Mouse (Mus musculus): ENCODE measurements at regions not wholly inside any gene's neighbourhood (a gene's known extent, or its start where the extent isn't known, plus 50 kb on each side); places are given as distances from the start of the nearest gene placed in this dataset.

DNA sequence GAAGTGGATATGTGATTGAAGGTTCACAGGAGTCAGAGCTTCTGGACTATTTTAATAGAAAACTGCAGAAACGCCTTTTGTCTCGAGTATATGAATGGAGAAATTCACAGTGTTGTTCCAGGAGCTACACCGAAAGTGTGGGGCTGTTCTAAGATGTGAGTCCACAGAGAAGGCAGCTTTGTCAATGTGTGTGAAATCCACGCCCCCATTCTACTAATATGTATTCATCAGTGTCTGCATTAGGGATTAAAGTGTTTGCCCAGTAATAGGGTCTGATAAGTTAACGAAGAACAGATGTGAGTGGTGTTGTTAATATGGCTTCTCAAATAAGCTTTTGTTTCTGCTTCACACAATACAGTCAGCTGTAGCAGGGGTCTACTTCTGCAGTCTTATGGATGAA, 260.0 kb upstream of the Fshr start:
- no peak overlapping the region for H3K27ac ChIP-seq (ENCODE audit: insufficient read depth, low read length)
- TF ChIP-seq POLR2A (IDR thresholded peaks at IDR 0.05; ENCODE audit: extremely low read depth, insufficient read depth, low read length) = no peak
- TF ChIP-seq CTCF (IDR thresholded peaks at IDR 0.05; ENCODE audit: extremely low read depth, insufficient read depth, low read length) = no peak
- no peaks in the 10 kb centered on the region for H3K4me1 ChIP-seq (ENCODE audit: control insufficient read depth, insufficient read depth, low read length)
- no peak overlapping the region for H3K4me3 ChIP-seq (ENCODE audit: insufficient read depth, low read length)

DNA sequence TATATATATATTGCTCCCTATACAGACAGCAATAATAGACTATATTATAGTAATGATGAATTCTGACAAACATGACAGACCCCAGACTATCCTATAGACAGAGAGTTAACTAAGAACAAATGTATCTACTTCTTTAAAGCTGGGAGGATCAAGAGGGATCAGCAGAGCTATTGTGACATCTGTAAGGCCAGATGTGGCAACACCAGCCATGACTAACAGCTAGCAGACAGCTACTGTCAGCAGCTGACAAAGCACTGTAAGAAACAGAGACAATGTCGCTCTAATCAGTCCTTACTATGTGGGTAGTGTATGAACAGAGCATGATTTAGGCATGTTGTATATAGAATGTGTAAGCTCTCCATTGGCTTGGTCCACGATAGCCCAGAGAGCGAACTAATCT, 253.8 kb upstream of the Fshr start:
- H3K4me1 ChIP-seq (ENCODE audit: control insufficient read depth, insufficient read depth, low read length) = no peaks in the 10 kb centered on the region
- TF ChIP-seq CTCF (IDR thresholded peaks at IDR 0.05; ENCODE audit: extremely low read depth, insufficient read depth, low read length) (no peak), POLR2A (IDR thresholded peaks at IDR 0.05; ENCODE audit: extremely low read depth, insufficient read depth, low read length) (no peak)
- no peak overlapping the region for H3K27ac ChIP-seq (ENCODE audit: insufficient read depth, low read length)
- no peak overlapping the region for H3K4me3 ChIP-seq (ENCODE audit: insufficient read depth, low read length)

DNA sequence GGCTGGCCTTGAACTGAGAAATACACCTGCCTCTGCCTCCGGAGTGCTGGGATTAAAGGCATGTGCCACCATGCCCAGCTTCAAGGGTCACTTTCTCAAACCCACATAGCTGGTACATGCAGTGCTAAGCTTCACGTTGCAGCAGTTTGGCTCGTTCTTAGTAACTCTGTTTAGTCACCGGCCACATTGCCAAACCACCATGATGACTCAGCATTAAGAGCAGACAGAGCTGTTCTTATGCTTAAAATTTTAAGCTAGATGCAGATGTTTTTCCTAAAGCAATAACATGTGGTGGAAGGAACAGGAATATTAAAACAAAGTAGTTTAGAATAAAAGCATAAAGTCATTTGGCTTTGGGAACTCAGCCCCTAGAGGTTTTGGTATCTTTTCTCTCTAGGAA, 250.2 kb upstream of the Fshr start:
- no peak overlapping the region for H3K27ac ChIP-seq (ENCODE audit: insufficient read depth, low read length)
- TF ChIP-seq CTCF (IDR thresholded peaks at IDR 0.05; ENCODE audit: extremely low read depth, insufficient read depth, low read length) (no peak), POLR2A (IDR thresholded peaks at IDR 0.05; ENCODE audit: extremely low read depth, insufficient read depth, low read length) (no peak)
- H3K4me1 ChIP-seq (ENCODE audit: control insufficient read depth, insufficient read depth, low read length) = no peaks in the 10 kb centered on the region
- no peak overlapping the region for H3K4me3 ChIP-seq (ENCODE audit: insufficient read depth, low read length)

DNA sequence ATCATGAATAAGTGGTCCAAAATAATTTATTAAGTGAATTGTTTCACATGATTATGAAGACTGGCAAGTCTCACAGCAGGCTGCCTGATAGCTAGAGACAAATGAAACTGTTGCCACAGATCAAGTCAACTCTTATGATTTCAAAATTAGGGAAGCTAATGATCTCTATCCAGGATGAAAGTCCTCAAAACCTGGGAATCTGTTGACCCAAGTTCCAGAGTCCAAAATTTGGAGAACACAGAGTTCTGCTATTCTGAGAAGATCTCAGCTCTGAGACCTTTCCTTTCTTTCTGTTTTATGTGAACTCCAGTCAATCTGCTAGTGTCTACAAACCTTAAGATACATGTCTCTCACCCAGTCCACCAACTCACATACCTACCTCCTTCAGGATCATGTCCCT, 248.9 kb upstream of the Fshr start:
- H3K4me3 ChIP-seq (ENCODE audit: insufficient read depth, low read length) = no peak overlapping the region
- TF ChIP-seq CTCF (IDR thresholded peaks at IDR 0.05; ENCODE audit: extremely low read depth, insufficient read depth, low read length) = no peak
- TF ChIP-seq POLR2A (IDR thresholded peaks at IDR 0.05; ENCODE audit: extremely low read depth, insufficient read depth, low read length) = no peak
- no peaks in the 10 kb centered on the region for H3K4me1 ChIP-seq (ENCODE audit: control insufficient read depth, insufficient read depth, low read length)
- H3K27ac ChIP-seq (ENCODE audit: insufficient read depth, low read length) = no peak overlapping the region

DNA sequence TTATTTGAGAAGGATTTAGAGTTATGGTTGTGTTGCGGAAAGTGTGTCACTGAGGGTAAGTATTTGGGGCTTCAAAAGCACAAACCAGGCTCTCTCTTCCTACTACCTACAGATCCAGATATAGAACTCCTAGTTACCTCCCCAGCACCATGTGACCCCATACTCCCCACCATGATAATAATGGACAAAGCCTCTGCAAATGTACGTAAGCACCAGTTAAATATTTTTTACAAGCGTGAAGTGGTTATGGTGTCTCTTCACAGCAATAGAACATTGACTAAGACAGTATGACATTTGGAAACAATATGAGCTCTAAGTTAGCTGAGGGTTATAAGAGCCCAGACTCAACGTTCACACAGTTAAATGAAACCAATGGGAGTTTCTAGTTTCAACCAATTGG, 233.8 kb upstream of the Fshr start:
- TF ChIP-seq POLR2A (IDR thresholded peaks at IDR 0.05; ENCODE audit: extremely low read depth, insufficient read depth, low read length) = no peak
- TF ChIP-seq CTCF (IDR thresholded peaks at IDR 0.05; ENCODE audit: extremely low read depth, insufficient read depth, low read length) = no peak

DNA sequence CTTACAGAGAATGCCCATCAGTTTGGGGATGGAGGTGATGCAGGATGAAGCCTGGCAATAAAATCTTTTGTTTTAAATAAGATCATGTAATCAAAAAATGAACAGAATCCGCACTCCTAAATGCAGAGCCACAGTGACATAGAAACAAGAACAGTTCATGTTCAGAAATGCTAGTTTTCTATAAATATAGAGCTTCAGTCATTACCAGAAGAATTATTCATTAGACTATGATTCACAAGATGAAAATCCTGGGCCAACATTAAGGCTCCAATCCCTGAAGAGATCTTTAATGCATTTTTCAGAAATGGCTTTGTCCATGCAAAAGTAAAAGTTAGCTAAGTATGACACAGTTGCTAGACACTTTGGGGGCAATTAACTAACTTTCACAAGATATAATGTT, 209.6 kb upstream of the Fshr start:
- no peak overlapping the region for H3K27ac ChIP-seq (ENCODE audit: insufficient read depth, low read length)
- H3K4me1 ChIP-seq (ENCODE audit: control insufficient read depth, insufficient read depth, low read length) = no peaks in the 10 kb centered on the region
- TF ChIP-seq POLR2A (IDR thresholded peaks at IDR 0.05; ENCODE audit: extremely low read depth, insufficient read depth, low read length) (no peak), CTCF (IDR thresholded peaks at IDR 0.05; ENCODE audit: extremely low read depth, insufficient read depth, low read length) (no peak)
- no peak overlapping the region for H3K4me3 ChIP-seq (ENCODE audit: insufficient read depth, low read length)

More for the DNA sequence above, 233.8 kb upstream of the Fshr start:
- Histone ChIP-seq H3K27ac (ENCODE audit: insufficient read depth, low read length) (no peak overlapping the region), H3K4me3 (ENCODE audit: insufficient read depth, low read length) (no peak overlapping the region), H3K4me1 (ENCODE audit: control insufficient read depth, insufficient read depth, low read length) (no peaks in the 10 kb centered on the region)

DNA sequence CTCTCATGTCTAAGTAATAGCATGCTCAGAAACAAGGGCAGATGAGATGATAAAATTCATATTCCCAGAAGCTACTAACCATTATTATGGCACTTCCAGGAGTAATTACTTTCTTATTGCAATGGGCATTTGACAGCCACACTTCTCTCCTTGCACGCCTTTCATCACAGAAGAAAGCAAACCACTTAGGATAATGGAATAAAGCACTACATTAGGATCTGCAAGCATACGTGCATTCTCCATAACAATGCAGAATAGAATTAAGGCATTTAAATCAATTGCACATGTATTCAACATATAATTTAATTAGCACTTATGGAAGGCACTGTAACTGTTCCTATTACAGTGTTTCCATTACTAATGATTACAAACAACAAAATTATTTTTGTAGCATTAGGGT, 205.1 kb upstream of the Fshr start:
- no peak overlapping the region for H3K4me3 ChIP-seq (ENCODE audit: insufficient read depth, low read length)
- TF ChIP-seq POLR2A (IDR thresholded peaks at IDR 0.05; ENCODE audit: extremely low read depth, insufficient read depth, low read length) (no peak), CTCF (IDR thresholded peaks at IDR 0.05; ENCODE audit: extremely low read depth, insufficient read depth, low read length) (no peak)
- no peak overlapping the region for H3K27ac ChIP-seq (ENCODE audit: insufficient read depth, low read length)
- H3K4me1 ChIP-seq (ENCODE audit: control insufficient read depth, insufficient read depth, low read length) = no peaks in the 10 kb centered on the region

DNA sequence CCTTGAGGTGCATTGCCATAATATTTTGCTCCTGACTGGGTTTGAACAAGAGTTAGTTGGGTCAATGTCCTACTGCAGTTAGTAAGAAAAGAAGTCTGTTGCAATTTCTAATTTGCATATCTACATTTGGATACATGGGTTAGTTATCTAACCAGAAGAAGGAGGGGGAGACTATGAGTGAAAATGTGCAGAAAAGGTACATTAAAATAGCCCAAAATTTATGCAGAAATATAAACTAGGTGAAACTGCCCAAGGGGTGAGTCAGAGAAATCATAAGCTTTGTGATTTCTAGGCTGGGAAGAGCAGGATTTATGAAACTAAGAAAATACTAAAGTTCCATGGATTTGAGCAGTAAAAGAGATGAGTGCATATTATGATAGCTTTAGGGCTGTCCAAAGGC, 156.8 kb upstream of the Fshr start:
- no peaks in the 10 kb centered on the region; the same call in 1 of the 2 replicates for H3K4me1 ChIP-seq (ENCODE audit: control insufficient read depth, insufficient read depth, low read length)
- no peak overlapping the region for H3K4me3 ChIP-seq (ENCODE audit: insufficient read depth, low read length)
- peak overlapping the region; percentile 84; the same call in 1 of the 2 replicates for H3K27ac ChIP-seq (ENCODE audit: insufficient read depth, low read length)
- no peak for TF ChIP-seq POLR2A (IDR thresholded peaks at IDR 0.05; ENCODE audit: extremely low read depth, insufficient read depth, low read length)
- no peak for TF ChIP-seq CTCF (IDR thresholded peaks at IDR 0.05; ENCODE audit: extremely low read depth, insufficient read depth, low read length)

DNA sequence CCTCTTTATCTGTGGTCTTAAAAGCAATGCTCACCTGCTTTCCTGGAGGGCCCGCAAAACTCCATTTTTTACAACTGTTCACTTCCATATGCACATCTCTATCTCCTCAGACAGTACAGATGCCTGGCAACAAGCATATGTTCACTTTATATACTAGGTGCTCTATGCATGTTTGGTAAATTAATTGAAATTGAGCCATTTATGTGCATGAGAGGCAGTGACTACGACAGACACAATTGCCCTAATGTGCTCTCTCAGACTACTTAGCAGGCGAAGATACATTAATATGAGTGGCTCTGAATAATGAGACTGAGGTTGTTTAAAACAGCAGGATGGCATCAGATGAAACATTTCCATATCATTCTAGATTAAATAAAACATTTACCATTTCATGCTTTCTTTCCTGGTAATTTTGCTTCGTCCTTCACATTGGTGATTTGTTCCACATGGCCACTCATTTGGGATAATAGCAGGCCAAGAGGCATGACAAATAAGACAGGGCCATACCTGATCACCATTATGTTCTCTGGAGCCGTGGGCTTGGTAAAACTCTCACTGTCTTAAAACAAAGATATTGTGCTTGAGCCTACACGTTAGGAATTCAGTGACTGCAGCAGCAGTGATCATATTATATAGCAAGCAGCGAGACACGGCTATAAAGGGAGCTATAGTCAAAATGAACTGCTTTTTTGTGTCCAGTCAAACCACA, 140.2 kb upstream of the Fshr start:
- H3K4me1 ChIP-seq (ENCODE audit: control insufficient read depth, insufficient read depth, low read length) = no peaks in the 10 kb centered on the region
- no peak overlapping the region for H3K27ac ChIP-seq (ENCODE audit: insufficient read depth, low read length)
- H3K4me3 ChIP-seq (ENCODE audit: insufficient read depth, low read length) = no peak overlapping the region
- TF ChIP-seq CTCF (IDR thresholded peaks at IDR 0.05; ENCODE audit: extremely low read depth, insufficient read depth, low read length) (no peak), POLR2A (IDR thresholded peaks at IDR 0.05; ENCODE audit: extremely low read depth, insufficient read depth, low read length) (no peak)

DNA sequence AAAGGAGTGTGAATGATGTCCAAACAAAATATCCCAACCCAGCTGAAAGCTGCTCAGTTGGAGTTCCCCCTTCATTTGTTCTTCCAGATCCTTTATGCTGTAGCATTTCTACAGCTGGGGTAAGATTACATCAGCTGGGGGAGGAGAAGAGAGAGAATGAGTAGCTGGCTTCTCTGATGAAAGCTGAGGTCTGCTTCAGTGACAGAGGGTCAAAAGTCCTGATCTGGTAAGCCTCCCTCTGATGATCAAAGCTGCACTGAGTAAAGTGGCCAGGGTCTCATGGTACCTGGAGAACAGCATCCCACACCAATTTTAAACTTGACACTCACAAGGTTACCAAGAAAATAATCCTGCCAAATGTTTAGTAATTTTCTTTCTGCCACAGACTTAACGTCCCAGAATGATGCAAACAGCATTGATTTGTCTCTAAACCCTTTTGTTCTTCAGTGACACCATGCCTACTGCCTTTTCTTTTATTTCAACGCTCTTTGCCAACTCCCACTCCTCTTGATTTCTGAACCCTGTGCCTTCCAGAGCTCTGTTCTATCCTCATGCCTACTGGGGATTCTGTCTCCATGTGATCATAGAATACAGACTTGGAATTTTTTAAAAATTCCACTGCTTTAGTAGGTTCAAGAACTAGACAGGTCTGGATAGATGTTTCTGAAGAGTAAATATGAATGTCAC, 119.3 kb upstream of the Fshr start:
- TF ChIP-seq CTCF (IDR thresholded peaks at IDR 0.05; ENCODE audit: extremely low read depth, insufficient read depth, low read length) (no peak), POLR2A (IDR thresholded peaks at IDR 0.05; ENCODE audit: extremely low read depth, insufficient read depth, low read length) (no peak)
- Histone ChIP-seq H3K27ac (ENCODE audit: insufficient read depth, low read length) (0 out of 2 replicates have a peak overlapping the region, but pooled peaks have one; percentile 35), H3K4me3 (ENCODE audit: insufficient read depth, low read length) (no peak overlapping the region), H3K4me1 (ENCODE audit: control insufficient read depth, insufficient read depth, low read length) (no peaks in the 10 kb centered on the region)
